Mouse (Mus musculus): ENCODE results near the gene Chsy1.

- TF ChIP-seq POLR2A (IDR thresholded peaks at IDR 0.05; ENCODE audit: borderline replicate concordance, low read depth, low read length) (no peak), CTCF (IDR thresholded peaks at IDR 0.05; ENCODE audit: low read depth, low read length) (no peak)
Measured at GRCm38 (mm10) chr7:66176929-66177328, 67.6 kb downstream of the Chsy1 start.

Data from bone marrow macrophage, adult 2 months (primary cell).